Mouse (Mus musculus) B cell, adult 2 months (primary cell): ENCODE results near the gene Bpifb2.
A peak's percentile ranks its signal among the peaks of the same experiment; 100 is the strongest.
"Not testable (repeated sequence)": the region's sequence is repeated elsewhere in the genome, so short reads cannot be mapped to it uniquely, and the experiment has no call there.

Experiments
- DNase-seq, 2 experiments: peaks; one replicate each; pipeline ENCODE4 v3.0.0; 2022

Gene Bpifb2

GRCm38 (mm10) chr2:153874745-153875144, at the start of gene Bpifb2:
Gene Bpifb2 (plus strand): TSS chr2:153875045.
- no peak for DNase-seq

- DNase-seq = not testable (repeated sequence)
Measured at GRCm38 (mm10) chr2:153825900-153826299, 48.9 kb upstream of the Bpifb2 start.

GRCm38 (mm10) chr2:153827171-153827830, 47.5 kb upstream of the Bpifb2 start:
- no peak for DNase-seq

- no peak for DNase-seq
Measured at GRCm38 (mm10) chr2:153828704-153829103, 46.1 kb upstream of the Bpifb2 start.

- no peak for DNase-seq
Measured at GRCm38 (mm10) chr2:153833291-153833690, 41.6 kb upstream of the Bpifb2 start.

GRCm38 (mm10) chr2:153842854-153843253, 32.0 kb upstream of the Bpifb2 start:
- no peak for DNase-seq

- DNase-seq = no peak
Measured at GRCm38 (mm10) chr2:153848389-153848788, 26.5 kb upstream of the Bpifb2 start.

- DNase-seq = peak; percentile 20 to 33
Measured at GRCm38 (mm10) chr2:153850351-153851029, 24.4 kb upstream of the Bpifb2 start.

GRCm38 (mm10) chr2:153851030-153851360, 23.9 kb upstream of the Bpifb2 start:
- peak; percentile 50 to 53 for DNase-seq

- DNase-seq = no peak
Measured at GRCm38 (mm10) chr2:153853544-153853943, 21.3 kb upstream of the Bpifb2 start.

GRCm38 (mm10) chr2:153859581-153859980, 15.3 kb upstream of the Bpifb2 start:
- no peak for DNase-seq

GRCm38 (mm10) chr2:153860315-153860714, 14.5 kb upstream of the Bpifb2 start:
- no peak for DNase-seq

GRCm38 (mm10) chr2:153860715-153861114, 14.1 kb upstream of the Bpifb2 start:
- DNase-seq = no peak

GRCm38 (mm10) chr2:153861960-153862359, 12.9 kb upstream of the Bpifb2 start:
- DNase-seq = no peak

- DNase-seq = no peak
Measured at GRCm38 (mm10) chr2:153870984-153871383, 3.9 kb upstream of the Bpifb2 start, which contains the start of gene Sun5. Gene Sun5 (minus strand): TSS chr2:153871084.

- DNase-seq = no peak
Measured at GRCm38 (mm10) chr2:153899111-153899510, 24.3 kb downstream of the Bpifb2 start.

GRCm38 (mm10) chr2:153900088-153900487, 25.2 kb downstream of the Bpifb2 start, which contains the start of gene Bpifb6:
Gene Bpifb6 (plus strand): TSS chr2:153900388.
- DNase-seq = no peak

GRCm38 (mm10) chr2:153902726-153903125, 27.9 kb downstream of the Bpifb2 start:
- DNase-seq = no peak

- DNase-seq = no peak
Measured at GRCm38 (mm10) chr2:153906626-153907025, 31.8 kb downstream of the Bpifb2 start.

- DNase-seq = no peak
Measured at GRCm38 (mm10) chr2:153914151-153914550, 39.3 kb downstream of the Bpifb2 start.

- DNase-seq = no peak
Measured at GRCm38 (mm10) chr2:153917930-153918329, 43.1 kb downstream of the Bpifb2 start, which contains the start of gene Bpifb3. Gene Bpifb3 (plus strand): TSS chr2:153918230.

GRCm38 (mm10) chr2:153921246-153921645, 46.4 kb downstream of the Bpifb2 start:
- no peak for DNase-seq

GRCm38 (mm10) chr2:153929871-153930413, 55.1 kb downstream of the Bpifb2 start:
- peak; percentile 43 to 46 for DNase-seq

- no peak for DNase-seq
Measured at GRCm38 (mm10) chr2:153931125-153931524, 56.3 kb downstream of the Bpifb2 start.
